Mouse (Mus musculus) 3T3-L1 (cell line): ENCODE measurements around the gene Sh3d19.

Experiments used
- DNase-seq: peaks from one replicate; pipeline ENCODE4 v3.0.0-alpha.2; 2015; ENCODE audit warnings: low read depth, low spot score

Sh3d19 gene

GRCm38 (mm10) chr3:85980036-85980435 is 9.1 kb downstream of the Sh3d19 start:
- DNase-seq, result no peak

GRCm38 (mm10) chr3:85981761-85982160 is 10.9 kb downstream of the Sh3d19 start:
- peak; percentile 45 for DNase-seq

DNA sequence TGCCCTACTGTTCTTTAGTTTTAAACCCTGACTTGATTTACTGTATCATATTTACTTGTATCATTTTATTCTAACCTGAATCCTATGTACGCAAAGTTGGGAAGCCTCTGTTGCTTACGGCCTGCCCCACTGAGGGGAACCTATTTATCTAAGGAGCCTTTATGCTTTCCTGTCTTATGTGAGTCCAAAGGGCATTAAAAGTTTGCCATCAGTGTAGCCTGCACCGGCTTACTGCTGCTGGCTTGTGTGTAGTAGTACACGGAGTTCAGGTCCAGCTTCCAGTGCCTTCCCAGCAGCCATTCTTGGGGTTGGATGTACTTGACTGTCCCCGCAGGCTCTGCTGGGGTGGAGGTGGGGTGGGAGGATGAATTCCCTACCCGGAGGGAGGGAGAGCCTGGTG is 13.6 kb downstream of the Sh3d19 start:
- DNase-seq, result no peak

DNA sequence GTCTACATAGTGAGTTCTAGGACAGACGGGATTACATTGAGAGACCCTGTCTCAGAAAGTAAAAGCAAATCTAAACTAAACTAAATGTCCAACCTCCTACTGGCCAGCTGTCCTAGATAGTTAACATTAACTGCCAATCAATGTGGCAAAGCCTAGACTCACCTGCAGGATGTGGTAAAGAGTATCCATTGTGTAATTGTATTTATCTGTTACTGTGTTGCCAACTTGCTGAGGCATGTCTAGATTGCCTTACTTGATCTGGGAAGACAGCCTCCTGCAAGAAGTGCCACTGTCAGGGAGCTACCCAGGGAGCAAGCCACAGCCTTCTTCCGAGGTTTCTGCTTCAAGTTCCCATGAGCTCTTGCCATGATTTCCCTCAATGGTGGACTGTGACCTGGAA is 16.3 kb downstream of the Sh3d19 start:
- DNase-seq, result no peak

- DNase-seq, result no peak
Observed at GRCm38 (mm10) chr3:85991140-85991801, 20.4 kb downstream of the Sh3d19 start.

DNA sequence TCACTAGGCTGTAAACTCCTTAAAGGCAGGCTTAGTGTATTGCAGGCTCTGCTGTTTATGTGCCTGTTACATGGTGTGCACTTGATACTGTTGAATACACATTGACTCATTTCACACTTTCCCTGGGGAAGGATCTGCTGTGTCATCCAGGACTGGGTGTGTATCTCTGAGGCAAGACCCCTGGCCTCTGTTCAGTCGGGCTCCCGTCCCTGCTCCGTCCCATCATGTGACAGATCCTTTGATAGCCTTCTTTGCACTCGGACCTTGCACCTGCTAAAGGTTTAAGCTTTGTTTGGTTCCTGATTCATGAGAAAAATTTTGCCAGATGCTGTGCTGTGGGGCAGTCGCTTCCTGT is 20.9 kb downstream of the Sh3d19 start:
- DNase-seq, result no peak

DNA sequence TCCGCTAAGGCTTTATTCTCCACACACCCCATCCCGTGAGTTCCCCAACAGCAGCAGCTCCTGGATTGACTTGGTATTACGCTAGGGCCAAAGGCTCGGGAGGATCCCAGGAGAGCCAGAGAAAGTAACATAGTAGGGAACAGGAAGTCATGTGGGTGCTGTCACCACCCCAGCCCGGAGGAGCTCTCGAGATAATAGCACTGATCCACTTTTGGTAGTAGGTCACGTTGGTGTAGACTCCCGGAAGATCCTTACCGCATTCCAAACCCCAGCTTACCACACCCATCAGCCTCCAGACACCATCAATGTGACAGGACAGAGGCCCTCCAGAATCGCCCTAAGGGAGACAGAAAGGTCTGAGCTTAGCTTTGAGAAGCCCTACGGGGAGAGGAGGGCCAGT is 22.8 kb downstream of the Sh3d19 start:
- DNase-seq, result no peak

DNA sequence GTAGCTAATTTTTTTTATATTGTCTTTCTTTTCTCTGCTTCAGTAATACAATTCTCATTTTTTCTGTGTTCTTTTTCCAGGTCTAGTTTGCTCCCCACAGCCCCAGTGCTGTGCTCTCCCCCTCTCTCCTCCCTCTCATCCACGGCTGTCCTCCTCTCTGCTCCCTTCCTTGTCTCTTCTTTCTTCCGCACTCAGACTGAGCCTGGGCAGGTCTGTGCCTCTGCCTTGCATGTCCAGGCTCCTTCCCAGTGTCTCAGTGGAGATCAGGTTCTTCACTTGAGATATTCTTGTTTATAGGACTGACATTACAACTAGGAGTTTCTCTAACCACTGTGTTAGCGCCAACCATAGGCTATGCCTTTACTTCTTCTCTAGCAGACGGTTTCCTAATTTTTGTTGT is 23.7 kb downstream of the Sh3d19 start:
- DNase-seq, result no peak

DNA sequence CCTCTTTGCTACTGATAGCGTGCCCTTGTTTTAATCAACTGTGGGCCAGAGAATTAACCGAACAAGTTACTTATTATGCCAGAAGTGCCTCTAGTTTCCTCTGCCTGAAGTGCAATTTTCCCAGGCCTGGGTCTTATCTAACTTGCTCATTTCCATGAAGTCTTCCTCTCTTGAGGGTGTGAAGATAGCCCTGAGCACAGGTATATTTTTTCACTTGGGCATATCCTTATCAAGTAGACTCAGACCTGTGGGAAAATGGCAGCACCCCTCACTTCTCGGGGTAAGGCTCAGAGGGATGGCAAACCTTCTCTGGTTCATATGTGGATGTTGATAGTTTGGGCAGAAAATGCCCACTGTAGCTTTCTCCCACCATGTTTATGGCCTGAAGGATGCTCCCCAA is 30.4 kb downstream of the Sh3d19 start:
- no peak for DNase-seq

GRCm38 (mm10) chr3:86002423-86002822 is 31.5 kb downstream of the Sh3d19 start, which contains the start of gene Prss48:
Gene Prss48 (minus strand): TSS chr3:86002491.
- DNase-seq, result no peak

- no peak for DNase-seq
Observed at GRCm38 (mm10) chr3:86002940-86003339, 32.0 kb downstream of the Sh3d19 start.

DNA sequence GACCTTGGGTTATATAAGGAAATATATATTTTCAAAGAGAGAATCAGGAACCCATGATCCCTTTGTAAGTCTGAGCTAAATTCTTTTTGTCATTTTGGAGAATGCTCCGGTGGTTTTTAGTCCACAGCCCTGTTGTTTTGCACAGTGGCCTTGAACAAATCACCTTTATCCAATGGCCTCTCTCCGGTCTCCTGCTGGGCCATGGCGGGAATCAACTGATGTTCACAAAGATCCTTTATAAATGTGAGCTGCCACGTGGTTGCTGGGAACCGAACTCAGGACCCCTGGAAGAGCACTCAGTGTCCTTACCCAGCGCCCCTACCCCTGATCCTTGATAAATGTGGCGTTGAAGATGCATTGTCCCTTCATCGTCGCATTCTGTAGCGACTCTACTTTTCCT is 33.8 kb downstream of the Sh3d19 start:
- DNase-seq, result no peak

DNA sequence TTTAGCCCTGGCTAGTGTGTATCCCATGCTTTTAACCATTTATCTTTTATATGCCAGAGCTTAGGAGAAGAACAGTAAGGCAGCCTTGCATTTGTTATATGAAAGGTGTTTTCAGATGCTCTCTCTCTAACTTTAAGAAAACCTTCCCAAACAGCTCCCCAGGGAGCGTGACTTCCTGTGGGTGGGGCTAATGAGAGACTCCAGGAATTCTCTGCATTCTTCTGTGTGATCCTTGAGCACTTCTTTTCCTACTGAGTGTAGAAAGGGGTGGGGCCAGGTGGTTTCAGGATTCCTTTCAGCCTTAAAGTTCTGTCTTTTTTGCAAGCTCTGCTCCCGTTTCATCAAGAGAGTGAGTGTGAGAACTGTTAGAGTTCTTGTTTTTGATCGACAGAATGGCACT is 39.7 kb downstream of the Sh3d19 start:
- peak; percentile 87 for DNase-seq

DNA sequence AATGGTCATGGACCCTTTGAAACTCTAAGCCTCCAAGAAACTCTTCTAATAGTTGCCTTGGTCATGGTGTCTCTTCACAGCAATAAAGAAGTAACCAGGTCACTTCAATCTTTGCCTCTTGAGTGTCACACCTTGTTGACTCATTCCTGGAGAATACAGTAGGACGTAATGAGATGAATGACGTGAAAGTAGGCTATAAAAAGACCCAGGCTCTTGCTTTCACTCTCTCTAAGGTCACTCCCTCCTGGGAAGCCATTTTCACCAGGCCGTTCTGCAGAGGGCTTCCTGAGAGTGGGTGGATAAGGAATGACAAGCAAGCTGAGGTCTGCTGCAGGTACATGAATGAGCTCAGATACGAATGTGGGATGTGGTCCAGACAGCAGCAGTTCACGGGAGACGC is 40.5 kb downstream of the Sh3d19 start:
- no peak for DNase-seq

GRCm38 (mm10) chr3:86011833-86012232 is 40.9 kb downstream of the Sh3d19 start:
- DNase-seq, result no peak

GRCm38 (mm10) chr3:86013837-86014236 is 42.9 kb downstream of the Sh3d19 start:
- DNase-seq, result no peak

DNA sequence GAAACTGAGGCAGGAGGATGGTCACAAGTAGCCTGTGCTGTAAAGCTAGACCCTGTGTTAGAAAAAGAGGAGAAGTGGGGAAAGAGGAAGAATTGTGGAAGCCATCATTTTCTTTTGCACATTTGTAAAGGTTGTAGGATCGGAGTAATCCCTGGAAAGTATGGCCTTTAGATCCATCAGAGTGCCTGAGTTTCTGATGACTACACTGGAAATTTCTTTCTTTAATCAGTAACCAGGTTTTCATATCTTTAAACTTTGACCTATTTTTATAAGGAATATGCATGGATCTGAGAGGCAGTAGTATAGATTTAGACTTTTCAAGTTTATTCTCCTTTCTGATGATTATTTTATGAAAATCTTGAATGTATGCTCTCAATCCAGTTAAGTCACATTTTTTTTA is 46.1 kb downstream of the Sh3d19 start:
- no peak for DNase-seq

GRCm38 (mm10) chr3:86017484-86017883 is 46.6 kb downstream of the Sh3d19 start:
- no peak for DNase-seq

DNA sequence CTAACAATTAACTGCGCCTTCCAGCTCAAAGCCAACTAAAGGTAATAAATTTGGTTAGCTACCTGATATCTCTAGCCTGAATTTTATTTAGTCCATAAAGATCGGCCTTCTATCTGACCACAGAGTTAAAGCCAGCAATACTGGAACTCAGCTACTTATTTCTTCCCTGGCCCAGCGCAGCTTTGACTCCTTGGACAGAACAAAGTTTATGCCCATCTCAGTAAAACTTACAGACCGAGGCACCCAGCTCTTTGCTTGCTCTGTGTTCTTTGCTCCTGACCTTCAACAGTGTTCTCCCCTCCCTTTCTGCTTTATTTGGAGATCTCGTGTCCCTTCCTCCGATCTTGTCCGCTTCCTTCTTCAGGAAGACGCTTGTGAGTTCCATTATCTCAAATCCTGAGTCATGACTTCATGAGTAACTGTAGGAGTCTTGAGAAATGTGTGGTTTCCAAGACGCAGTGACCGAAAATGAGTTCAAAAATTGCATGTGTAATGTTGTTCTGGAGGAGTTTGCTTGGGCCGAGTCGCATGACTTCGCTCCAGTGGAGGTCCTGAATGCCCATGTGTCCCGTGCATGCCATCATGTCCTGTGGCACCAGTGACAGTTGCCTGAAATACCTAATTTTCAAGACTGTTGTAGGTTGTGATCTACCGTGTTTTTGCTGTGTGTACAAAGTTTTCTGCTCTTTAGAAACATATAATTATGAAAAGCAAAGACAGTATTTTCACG is 50.2 kb downstream of the Sh3d19 start:
- DNase-seq, result peak; percentile 20

DNA sequence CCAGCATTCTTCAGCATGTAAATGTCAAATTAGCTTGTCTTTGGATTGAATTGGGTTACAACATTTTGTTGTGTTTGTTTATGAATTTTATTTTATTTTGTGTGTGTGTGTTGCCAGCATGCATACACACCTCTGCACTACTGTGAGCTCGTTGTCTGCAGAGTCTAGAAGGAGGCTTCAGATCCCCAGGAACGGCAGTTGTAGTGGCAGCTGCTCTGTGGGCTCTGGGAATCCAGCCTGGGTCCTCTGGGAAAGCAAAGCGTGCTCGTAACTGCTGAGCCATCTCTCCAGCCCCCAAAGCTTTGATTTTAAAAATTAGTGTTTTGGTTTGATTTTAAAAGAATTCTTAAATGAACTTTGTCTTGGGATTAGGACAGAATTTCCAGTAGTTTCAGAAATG is 50.7 kb downstream of the Sh3d19 start:
- no peak for DNase-seq

- no peak for DNase-seq
Observed at GRCm38 (mm10) chr3:86024065-86024795, 53.3 kb downstream of the Sh3d19 start.

DNA sequence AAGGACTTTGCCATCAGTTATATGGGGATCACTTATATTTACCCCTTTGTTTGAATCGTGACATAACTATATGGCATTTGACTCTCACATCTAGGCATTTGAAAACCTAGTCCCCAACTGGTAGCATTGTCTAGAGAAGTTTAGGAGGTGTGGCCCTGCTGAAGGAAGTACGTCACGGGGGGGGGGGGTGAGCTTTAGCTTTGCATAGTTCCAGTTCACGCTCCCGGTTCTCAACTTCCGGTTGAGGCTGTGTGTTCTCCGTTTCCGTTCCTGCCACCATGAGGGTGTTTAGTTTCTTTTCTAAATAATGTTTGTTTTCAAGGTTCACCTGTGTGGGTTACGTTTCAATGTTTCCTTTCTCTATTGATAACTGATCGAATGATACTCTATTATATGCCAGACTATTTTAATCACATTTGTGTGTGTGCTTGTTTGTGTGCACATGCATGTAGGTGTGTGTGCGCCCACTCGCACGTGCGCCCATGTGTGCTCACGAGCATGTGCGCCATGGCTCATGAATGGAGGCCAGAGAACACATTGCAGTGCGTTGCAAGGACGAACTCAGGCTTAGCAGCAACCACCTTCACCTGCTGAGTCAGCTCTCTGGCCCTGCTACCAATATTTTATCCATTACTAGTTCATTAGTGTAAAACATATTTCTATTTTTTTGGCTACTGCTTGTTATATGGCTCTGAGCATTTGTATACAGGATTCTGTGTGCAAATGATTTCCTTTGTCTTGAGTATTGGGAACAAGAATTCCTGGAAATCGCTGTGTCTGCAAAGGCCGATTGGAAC is 54.6 kb downstream of the Sh3d19 start:
- no peak for DNase-seq
